Mouse (Mus musculus): ENCODE results near the gene Atl2. TPM values are rescaled to one million over a fixed set of nuclear protein-coding genes. Genes with fewer than 3 reads are reported as not detected.
A peak's percentile ranks its signal among the peaks of the same experiment; 100 is the strongest.

Gene Atl2
- polyA plus RNA-seq, 1 experiment from 2014 or later: 42.3 TPM

DNA sequence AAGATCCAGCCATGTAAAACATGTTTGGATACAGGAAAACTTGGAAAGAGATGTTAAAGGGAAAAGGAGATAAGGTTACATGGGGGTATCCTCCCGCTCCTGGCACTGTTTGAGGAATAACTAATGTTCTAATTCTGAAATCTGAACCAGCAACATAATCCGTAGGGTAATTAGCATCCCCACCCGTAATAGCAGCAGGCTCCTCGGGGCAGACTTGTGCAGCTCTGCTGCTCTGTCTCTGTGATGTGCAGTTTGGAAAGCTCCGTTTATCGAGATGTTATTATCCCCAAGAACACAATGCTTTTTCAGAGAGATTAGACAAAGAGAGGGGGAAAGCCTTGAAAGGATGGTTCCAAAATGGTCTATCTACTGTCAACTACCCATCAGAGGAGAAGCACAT lies 5.3 kb upstream of the Atl2 start:
- 31% methylated on average over 6 of the region's 6 CpGs for WGBS
- Histone ChIP-seq H3K4me1 (ENCODE audit: insufficient read depth, low read length) (peaks cover 7% of the 10 kb centered on the region; the same call in 1 of the 2 replicates), H3K36me3 (ENCODE audit: insufficient read depth, low read length) (no peaks in the 10 kb centered on the region), H3K27me3 (ENCODE audit: insufficient read depth, low read length) (peaks cover 17% of the 10 kb centered on the region), H3K27ac (ENCODE audit: low read length) (no peak overlapping the region), H3K4me2 (replicated peaks; ENCODE audit: low read depth, low read length) (no peak overlapping the region), H3K9ac (replicated peaks; ENCODE audit: low read length) (no peak overlapping the region), H3K9me3 (ENCODE audit: low read length) (no peaks in the 10 kb centered on the region), H3K4me3 (ENCODE audit: low read length) (no peak overlapping the region)
- ATAC-seq (ENCODE audit: low FRiP score, low TSS enrichment): no peak; the same call in 1 of the 2 replicates

DNA sequence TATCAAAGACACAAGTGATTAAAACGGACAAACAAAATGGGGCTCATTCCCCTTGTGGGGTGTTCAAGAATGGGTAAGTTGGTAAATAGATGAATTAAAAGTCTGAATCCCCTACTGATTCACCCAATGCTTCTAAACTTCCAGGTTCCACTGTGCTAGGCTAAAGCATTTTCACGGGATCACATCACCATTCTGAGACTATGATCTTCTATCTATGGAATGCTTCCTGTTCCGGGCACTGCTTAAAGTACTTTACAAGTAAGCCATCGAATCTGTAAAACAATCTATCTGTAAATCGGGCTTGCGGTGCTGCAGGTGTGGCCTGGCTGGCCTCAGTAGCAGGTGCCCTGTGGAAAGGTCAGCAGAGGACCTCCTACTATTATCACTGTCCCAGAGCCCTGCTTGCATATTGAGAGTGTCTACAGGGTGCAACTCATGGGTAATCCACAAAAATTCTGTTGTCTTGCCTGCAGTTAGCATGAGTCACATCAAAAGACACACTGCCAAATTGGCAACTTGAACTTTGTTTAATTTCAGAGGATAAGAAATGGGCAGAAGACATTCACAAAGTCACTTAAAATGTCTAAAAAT lies 2.3 kb upstream of the Atl2 start:
- Histone ChIP-seq H3K36me3 (ENCODE audit: insufficient read depth, low read length) (no peaks in the 10 kb centered on the region), H3K27ac (ENCODE audit: low read length) (no peak overlapping the region), H3K4me2 (replicated peaks; ENCODE audit: low read depth, low read length) (no peak overlapping the region), H3K4me1 (ENCODE audit: insufficient read depth, low read length) (peaks cover 19% of the 10 kb centered on the region), H3K9me3 (ENCODE audit: low read length) (no peaks in the 10 kb centered on the region), H3K4me3 (ENCODE audit: low read length) (no peak overlapping the region), H3K9ac (replicated peaks; ENCODE audit: low read length) (no peak overlapping the region), H3K27me3 (ENCODE audit: insufficient read depth, low read length) (peaks cover 17% of the 10 kb centered on the region)
- no peak for ATAC-seq (ENCODE audit: low FRiP score, low TSS enrichment)
- WGBS: 67% methylated on average over 6 of the region's 6 CpGs

DNA sequence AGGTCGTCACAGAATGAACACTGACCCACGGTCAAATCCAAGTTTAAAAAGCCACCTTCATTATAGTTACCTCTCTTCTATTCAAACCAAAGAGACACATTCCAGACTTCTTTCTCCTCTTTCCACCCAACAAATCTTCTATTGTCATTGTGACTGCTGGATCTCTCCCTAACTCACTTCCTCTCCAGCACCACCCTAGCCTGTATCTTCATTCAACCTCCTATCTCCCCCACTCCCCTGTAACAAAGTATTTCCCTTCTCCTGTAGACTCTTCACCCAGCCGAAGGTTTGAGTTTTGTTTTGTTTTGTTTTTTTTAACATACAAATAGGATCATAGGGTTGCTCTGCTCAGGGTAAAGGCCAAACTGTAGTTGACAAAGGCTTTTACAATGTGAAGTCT lies 1.7 kb upstream of the Atl2 start:
- H3K27ac ChIP-seq (ENCODE audit: low read length): no peak overlapping the region
- no peak overlapping the region for H3K4me2 ChIP-seq (replicated peaks; ENCODE audit: low read depth, low read length)
- no peaks in the 10 kb centered on the region for H3K36me3 ChIP-seq (ENCODE audit: insufficient read depth, low read length)
- H3K27me3 ChIP-seq (ENCODE audit: insufficient read depth, low read length): peaks cover 17% of the 10 kb centered on the region
- H3K4me1 ChIP-seq (ENCODE audit: insufficient read depth, low read length): peaks cover 25% of the 10 kb centered on the region
- 86% methylated on average over 3 of the region's 3 CpGs for WGBS
- H3K9me3 ChIP-seq (ENCODE audit: low read length): no peaks in the 10 kb centered on the region
- H3K4me3 ChIP-seq (ENCODE audit: low read length): no peak overlapping the region
- no peak for ATAC-seq (ENCODE audit: low FRiP score, low TSS enrichment)
- H3K9ac ChIP-seq (replicated peaks; ENCODE audit: low read length): no peak overlapping the region

- Histone ChIP-seq H3K4me2 (replicated peaks; ENCODE audit: low read depth, low read length) (peak overlapping the region; percentile 81), H3K9ac (replicated peaks; ENCODE audit: low read length) (peak overlapping the region; percentile 96), H3K36me3 (ENCODE audit: insufficient read depth, low read length) (no peaks in the 10 kb centered on the region), H3K4me1 (ENCODE audit: insufficient read depth, low read length) (peaks cover 31% of the 10 kb centered on the region), H3K27ac (ENCODE audit: low read length) (peak overlapping the region; percentile 97), H3K9me3 (ENCODE audit: low read length) (no peaks in the 10 kb centered on the region), H3K27me3 (ENCODE audit: insufficient read depth, low read length) (peaks cover 17% of the 10 kb centered on the region), H3K4me3 (ENCODE audit: low read length) (peak overlapping the region; percentile 97)
- under 1% methylated on average over 67 of the region's 100 CpGs for WGBS
- ATAC-seq (ENCODE audit: low FRiP score, low TSS enrichment): peak; percentile 77
Measured at GRCm38 (mm10) chr17:79894971-79895882, 696 bp downstream of the Atl2 start.

DNA sequence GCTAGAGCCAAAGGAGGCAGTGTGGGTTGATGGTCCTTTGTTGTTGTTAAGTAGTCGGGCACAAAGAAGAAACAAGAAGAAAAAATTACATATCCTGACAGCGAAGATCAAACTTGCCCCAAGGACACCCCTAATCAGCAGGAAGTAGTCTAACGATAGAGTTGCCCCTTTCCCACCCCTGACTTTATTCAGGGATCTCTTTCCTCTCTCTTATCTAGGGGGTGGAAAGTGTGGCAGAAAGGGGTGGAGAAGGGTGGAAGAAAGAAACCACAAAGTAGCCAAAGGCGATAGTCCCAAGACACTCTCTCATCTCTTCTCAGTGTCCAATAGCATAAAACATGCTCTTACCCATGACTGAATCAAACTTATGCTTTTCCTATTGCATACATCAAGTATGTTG lies 1.9 kb downstream of the Atl2 start:
- H3K27ac ChIP-seq (ENCODE audit: low read length): no peak overlapping the region
- peak overlapping the region; percentile 81 for H3K4me2 ChIP-seq (replicated peaks; ENCODE audit: low read depth, low read length)
- peaks cover 17% of the 10 kb centered on the region for H3K27me3 ChIP-seq (ENCODE audit: insufficient read depth, low read length)
- 54% methylated on average over 4 of the region's 4 CpGs for WGBS
- 0 out of 2 replicates have a peak overlapping the region, but pooled peaks have one; percentile 27 for H3K9ac ChIP-seq (replicated peaks; ENCODE audit: low read length)
- ATAC-seq (ENCODE audit: low FRiP score, low TSS enrichment): no peak
- H3K4me1 ChIP-seq (ENCODE audit: insufficient read depth, low read length): peaks cover 32% of the 10 kb centered on the region
- no peaks in the 10 kb centered on the region for H3K9me3 ChIP-seq (ENCODE audit: low read length)
- H3K36me3 ChIP-seq (ENCODE audit: insufficient read depth, low read length): no peaks in the 10 kb centered on the region
- peak overlapping the region; percentile 97 for H3K4me3 ChIP-seq (ENCODE audit: low read length)

DNA sequence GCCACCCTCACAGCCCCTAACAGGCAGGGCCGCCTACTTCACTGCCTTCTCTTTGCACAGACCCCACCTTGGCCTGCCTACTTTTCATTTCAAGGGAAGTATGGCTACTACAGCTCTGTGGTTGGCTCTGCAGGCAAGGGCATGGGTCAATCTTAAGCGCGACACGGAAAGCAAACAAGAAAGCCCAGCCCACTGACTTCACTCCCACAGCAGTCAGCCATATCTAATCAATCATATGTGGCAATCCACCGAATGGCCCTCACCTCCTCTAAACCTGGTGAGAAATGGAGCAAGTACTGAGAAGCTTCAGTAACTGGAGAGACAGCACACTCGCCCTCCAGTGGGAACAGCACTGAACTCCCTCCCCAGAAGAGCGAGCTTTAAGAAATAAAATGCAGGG lies 4.0 kb downstream of the Atl2 start:
- 29% methylated on average over 7 of the region's 7 CpGs for WGBS
- ATAC-seq (ENCODE audit: low FRiP score, low TSS enrichment): no peak
- no peak overlapping the region for H3K27ac ChIP-seq (ENCODE audit: low read length)

GRCm38 (mm10) chr17:79887926-79888325 lies 8.0 kb downstream of the Atl2 start:
- no peaks in the 10 kb centered on the region for H3K27me3 ChIP-seq (ENCODE audit: insufficient read depth, low read length)
- H3K27ac ChIP-seq (ENCODE audit: low read length): no peak overlapping the region
- H3K9me3 ChIP-seq (ENCODE audit: low read length): no peaks in the 10 kb centered on the region
- no peak overlapping the region for H3K4me2 ChIP-seq (replicated peaks; ENCODE audit: low read depth, low read length)
- no peak overlapping the region for H3K9ac ChIP-seq (replicated peaks; ENCODE audit: low read length)
- no peak for ATAC-seq (ENCODE audit: low FRiP score, low TSS enrichment)
- peaks cover 26% of the 10 kb centered on the region for H3K4me1 ChIP-seq (ENCODE audit: insufficient read depth, low read length)
- 65% methylated on average over 1 of the region's 1 CpGs for WGBS
- no peaks in the 10 kb centered on the region for H3K36me3 ChIP-seq (ENCODE audit: insufficient read depth, low read length)
- H3K4me3 ChIP-seq (ENCODE audit: low read length): no peak overlapping the region

More for the DNA sequence above, 4.0 kb downstream of the Atl2 start:
- no peak overlapping the region for H3K4me3 ChIP-seq (ENCODE audit: low read length)
- H3K27me3 ChIP-seq (ENCODE audit: insufficient read depth, low read length): peaks cover 5% of the 10 kb centered on the region
- H3K9ac ChIP-seq (replicated peaks; ENCODE audit: low read length): no peak overlapping the region
- no peaks in the 10 kb centered on the region for H3K9me3 ChIP-seq (ENCODE audit: low read length)
- H3K36me3 ChIP-seq (ENCODE audit: insufficient read depth, low read length): no peaks in the 10 kb centered on the region
- 0 out of 2 replicates have a peak overlapping the region, but pooled peaks have one; percentile 0 for H3K4me2 ChIP-seq (replicated peaks; ENCODE audit: low read depth, low read length)
- peaks cover 39% of the 10 kb centered on the region for H3K4me1 ChIP-seq (ENCODE audit: insufficient read depth, low read length)

DNA sequence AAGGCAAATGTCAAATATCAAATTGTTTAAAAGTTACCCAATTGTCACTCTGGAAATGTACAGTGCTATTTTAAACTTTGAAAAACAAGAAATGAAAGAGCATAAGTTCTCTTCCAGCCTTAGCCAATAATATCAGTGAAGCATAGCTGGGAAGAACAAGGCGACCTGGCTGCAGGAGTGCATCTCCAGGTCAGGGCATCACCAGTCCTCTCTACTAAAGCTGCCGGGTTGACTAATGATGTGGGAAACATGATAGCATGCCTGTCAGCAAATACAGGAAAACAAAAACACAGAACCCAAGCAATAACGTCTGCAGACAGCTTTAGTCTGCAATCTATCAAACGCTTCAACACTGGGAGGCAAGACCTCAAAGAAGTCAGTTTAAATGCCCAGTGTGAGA lies 12.7 kb downstream of the Atl2 start:
- Histone ChIP-seq H3K9me3 (ENCODE audit: low read length) (no peaks in the 10 kb centered on the region), H3K9ac (replicated peaks; ENCODE audit: low read length) (no peak overlapping the region), H3K4me3 (ENCODE audit: low read length) (no peak overlapping the region), H3K27ac (ENCODE audit: low read length) (no peak overlapping the region), H3K4me2 (replicated peaks; ENCODE audit: low read depth, low read length) (no peak overlapping the region), H3K36me3 (ENCODE audit: insufficient read depth, low read length) (no peaks in the 10 kb centered on the region), H3K4me1 (ENCODE audit: insufficient read depth, low read length) (0 out of 2 replicates have a peak, but pooled peaks cover 3% of the 10 kb centered on the region), H3K27me3 (ENCODE audit: insufficient read depth, low read length) (no peaks in the 10 kb centered on the region)
- peak; percentile 75; the same call in 1 of the 2 replicates for ATAC-seq (ENCODE audit: low FRiP score, low TSS enrichment)
- 11% methylated on average over 4 of the region's 4 CpGs for WGBS

DNA sequence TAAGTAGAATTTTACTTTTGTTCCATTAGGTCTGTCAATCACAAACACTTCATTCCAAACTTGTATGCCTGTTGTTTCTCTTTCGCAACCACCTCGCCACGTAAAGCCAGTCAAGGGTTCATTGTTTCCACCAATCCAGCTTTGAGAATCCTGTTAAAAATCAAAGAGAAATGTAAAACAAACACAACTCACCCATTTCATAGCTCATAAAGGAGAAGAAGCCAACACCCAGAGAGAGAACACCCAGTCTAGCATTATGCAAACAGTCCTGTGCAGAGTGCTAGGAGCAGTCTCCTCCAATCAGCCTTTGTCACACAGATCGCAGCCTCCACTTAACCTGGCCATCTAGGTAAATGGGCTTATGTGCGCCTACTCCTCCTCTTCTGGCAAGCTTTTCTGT lies 30.9 kb downstream of the Atl2 start:
- Histone ChIP-seq H3K9ac (replicated peaks; ENCODE audit: low read length) (no peak overlapping the region), H3K4me2 (replicated peaks; ENCODE audit: low read depth, low read length) (no peak overlapping the region), H3K36me3 (ENCODE audit: insufficient read depth, low read length) (peaks cover 33% of the 10 kb centered on the region), H3K27me3 (ENCODE audit: insufficient read depth, low read length) (no peaks in the 10 kb centered on the region), H3K9me3 (ENCODE audit: low read length) (no peaks in the 10 kb centered on the region), H3K27ac (ENCODE audit: low read length) (no peak overlapping the region), H3K4me1 (ENCODE audit: insufficient read depth, low read length) (0 out of 2 replicates have a peak, but pooled peaks cover 4% of the 10 kb centered on the region), H3K4me3 (ENCODE audit: low read length) (no peak overlapping the region)
- WGBS: 88% methylated on average over 5 of the region's 5 CpGs
- ATAC-seq (ENCODE audit: low FRiP score, low TSS enrichment): no peak

- H3K4me2 ChIP-seq (replicated peaks; ENCODE audit: low read depth, low read length): no peak overlapping the region
- 0 out of 2 replicates have a peak, but pooled peaks cover 4% of the 10 kb centered on the region for H3K4me1 ChIP-seq (ENCODE audit: insufficient read depth, low read length)
- ATAC-seq (ENCODE audit: low FRiP score, low TSS enrichment): peak; percentile 67; the same call in 1 of the 2 replicates
- 64% methylated on average over 8 of the region's 8 CpGs for WGBS
- no peak overlapping the region for H3K9ac ChIP-seq (replicated peaks; ENCODE audit: low read length)
- peaks cover 35% of the 10 kb centered on the region for H3K36me3 ChIP-seq (ENCODE audit: insufficient read depth, low read length)
- H3K4me3 ChIP-seq (ENCODE audit: low read length): no peak overlapping the region
- no peak overlapping the region for H3K27ac ChIP-seq (ENCODE audit: low read length)
- H3K9me3 ChIP-seq (ENCODE audit: low read length): no peaks in the 10 kb centered on the region
- H3K27me3 ChIP-seq (ENCODE audit: insufficient read depth, low read length): no peaks in the 10 kb centered on the region
Measured at GRCm38 (mm10) chr17:79864503-79864902, 31.4 kb downstream of the Atl2 start.
